Mouse (Mus musculus): ENCODE results near the gene Arsb.

DNA sequence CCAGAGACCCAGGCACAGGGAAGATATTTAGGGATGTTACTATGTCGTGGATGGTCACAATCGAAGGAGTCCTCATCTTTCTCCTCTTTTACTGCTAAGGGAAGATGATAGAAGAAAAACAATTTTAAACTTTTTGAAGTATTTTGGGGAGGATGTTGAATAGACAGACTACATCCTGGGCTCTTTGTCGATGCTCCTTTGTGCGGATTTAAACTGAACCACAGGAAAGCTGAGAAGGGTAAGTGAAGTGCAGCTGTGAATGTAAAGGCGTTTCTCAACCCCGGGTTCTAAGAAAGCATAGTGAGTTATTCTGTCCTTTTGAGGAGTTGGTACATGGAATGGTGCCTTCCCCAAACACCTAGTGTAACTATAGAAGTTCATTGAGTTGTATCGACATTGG lies 14.8 kb upstream of the Arsb start:
- no peak for TF ChIP-seq POLR2A (IDR thresholded peaks at IDR 0.05; ENCODE audit: extremely low read depth, insufficient read depth, low read length)
- TF ChIP-seq CTCF (IDR thresholded peaks at IDR 0.05; ENCODE audit: extremely low read depth, insufficient read depth, low read length): no peak
